Mouse (Mus musculus): ENCODE results near the gene Nup160.

The Nup160 gene

GRCm38 (mm10) chr2:90745053-90745678, 68.2 kb downstream of the Nup160 start, which contains the start of gene Fnbp4:
Gene Fnbp4, plus strand, starts transcription at chr2:90745370.
- DNase-seq (ENCODE audit: low read depth, low spot score) = peak; percentile 99

GRCm38 (mm10) chr2:90745740-90746537, 68.9 kb downstream of the Nup160 start:
- peak; percentile 66 for DNase-seq (ENCODE audit: low read depth, low spot score)

- no peak for DNase-seq (ENCODE audit: low read depth, low spot score)
Observed at GRCm38 (mm10) chr2:90746538-90746865, 69.5 kb downstream of the Nup160 start.

- DNase-seq (ENCODE audit: low read depth, low spot score) = no peak
Observed at GRCm38 (mm10) chr2:90747131-90747530, 70.1 kb downstream of the Nup160 start.

- DNase-seq (ENCODE audit: low read depth, low spot score) = no peak
Observed at GRCm38 (mm10) chr2:90749676-90750459, 72.9 kb downstream of the Nup160 start.

- no peak for DNase-seq (ENCODE audit: low read depth, low spot score)
Observed at GRCm38 (mm10) chr2:90753565-90753964, 76.5 kb downstream of the Nup160 start.

GRCm38 (mm10) chr2:90754188-90754587, 77.2 kb downstream of the Nup160 start:
- no peak for DNase-seq (ENCODE audit: low read depth, low spot score)

GRCm38 (mm10) chr2:90765123-90765522, 88.1 kb downstream of the Nup160 start:
- no peak for DNase-seq (ENCODE audit: low read depth, low spot score)

- DNase-seq (ENCODE audit: low read depth, low spot score) = no peak
Observed at GRCm38 (mm10) chr2:90781323-90781722, 104.3 kb downstream of the Nup160 start.

GRCm38 (mm10) chr2:90781938-90782337, 104.9 kb downstream of the Nup160 start:
- no peak for DNase-seq (ENCODE audit: low read depth, low spot score)

- peak; percentile 16 for DNase-seq (ENCODE audit: low read depth, low spot score)
Observed at GRCm38 (mm10) chr2:90782458-90782857, 105.4 kb downstream of the Nup160 start, which contains the start of gene Agbl2. Gene Agbl2, plus strand, starts transcription at chr2:90782727.

- DNase-seq (ENCODE audit: low read depth, low spot score) = no peak
Observed at GRCm38 (mm10) chr2:90782901-90783486, 106.0 kb downstream of the Nup160 start.
